26 mouse cellular contexts compared by ENCODE assay signal in genomic region chr10:82962018-82962417, GRCm38 (mm10). TPM values are rescaled to one million over a fixed set of nuclear protein-coding genes. Genes with fewer than 3 reads are reported as not detected.
DNase-seq lines count a peak whose midpoint lies in the region; ATAC-seq and TF ChIP-seq lines count a peak whose summit lies in the region.
"Had no signal": no experiment of that assay in that cellular context is flagged by ENCODE, and none has a peak within 500 bp of the region (broad histone marks: within the 10 kb centered on the region; RNA-seq: fewer than 3 reads in every experiment).

No protein-coding gene starts in this region.

- no peak for DNase-seq in testis, postnatal 10 days (ENCODE audit: low spot score)
- peak in 2 of 3 experiments; percentile 39 to 45 for DNase-seq in liver, embryonic 14.5 days (ENCODE audit: low read depth in 3 of 3, low spot score in 3 of 3)
- no peak for DNase-seq in thymus, postnatal 36 days
- DNase-seq in left cerebral cortex, postnatal 25 days (ENCODE audit: low spot score in 2 of 2): no peak
- DNase-seq in layer of hippocampus, postnatal 36 days: no peak
- no peak for DNase-seq in layer of hippocampus, adult 2 months (ENCODE audit: low spot score in 2 of 2)
- DNase-seq: cerebellum, adult 18-20 months; cerebellum, postnatal 14 days; gastrocnemius, postnatal 10 days; heart, postnatal 4 days; kidney, adult 18-20 months; kidney, postnatal 4 days; layer of hippocampus, adult 9-11 months; right cerebral cortex, adult 18-20 months had no signal

- H3K9me3 ChIP-seq in liver, embryonic 14.5 days (ENCODE audit: control insufficient read depth, low read length): no peaks in the 10 kb centered on the region
- H3K9me3 ChIP-seq: embryonic facial prominence, embryonic 13.5 days; heart, embryonic 10.5 days; limb, embryonic 10.5 days; midbrain, embryonic 15.5 days had no signal

- H3K36me3 ChIP-seq in testis, adult 2 months (ENCODE audit: control insufficient read depth, insufficient read depth, low read length): no peaks in the 10 kb centered on the region
- H3K36me3 ChIP-seq in liver, embryonic 14.5 days (replicated peaks; ENCODE audit: control insufficient read depth, insufficient read depth, low read depth): no peaks in the 10 kb centered on the region
- H3K36me3 ChIP-seq: embryonic facial prominence, embryonic 13.5 days; heart, embryonic 10.5 days; limb, embryonic 10.5 days; midbrain, embryonic 15.5 days had no signal

- peak; percentile 79 for TF ChIP-seq EP300 in liver, embryonic 14.5 days (IDR thresholded peaks at IDR 0.05; ENCODE audit: low read depth)

- H3K4me3 ChIP-seq in testis, adult 2 months (ENCODE audit: control insufficient read depth, low read depth, low read length): peak overlapping the region; percentile 63
- H3K4me3 ChIP-seq in liver, embryonic 14.5 days (ENCODE audit: insufficient read depth in 1 of 2, low read depth in 2 of 2, low read length in 2 of 2): no peak overlapping the region
- H3K4me3 ChIP-seq in layer of hippocampus, adult 2 months: no peak overlapping the region
- H3K4me3 ChIP-seq: embryonic facial prominence, embryonic 13.5 days; heart, embryonic 10.5 days; limb, embryonic 10.5 days; midbrain, embryonic 15.5 days; myocyte had no signal

- ATAC-seq in erythroblast, adult 5-6 weeks (replicated peaks; ENCODE audit: low FRiP score, poor library complexity, severe bottlenecking): 0 out of 2 replicates have a peak, but pooled peaks have one; percentile 19
- peak; percentile 81 for ATAC-seq in liver, embryonic 14.5 days (ENCODE audit: insufficient read depth)
- ATAC-seq: forebrain, embryonic 16.5 days; inflammation-experienced regulatory T-cells, adult 6 months had no signal

- no peak overlapping the region for H3K27ac ChIP-seq in testis, adult 2 months (ENCODE audit: control insufficient read depth, insufficient read depth, low read depth, low read length)
- peak overlapping the region; percentile 47 for H3K27ac ChIP-seq in liver, embryonic 14.5 days
- H3K27ac ChIP-seq in layer of hippocampus, adult 2 months: no peak overlapping the region
- H3K27ac ChIP-seq: embryonic facial prominence, embryonic 13.5 days; heart, embryonic 10.5 days; hindbrain, embryonic 14.5 days; limb, embryonic 10.5 days; midbrain, embryonic 15.5 days; stomach, postnatal 0 days had no signal

- TF ChIP-seq POLR2A in testis, adult 2 months (IDR thresholded peaks at IDR 0.05; ENCODE audit: control insufficient read depth, low read depth, low read length): no peak

- WGBS in liver, embryonic 14.5 days (ENCODE audit: insufficient replicate concordance): 27% methylated on average over 4 of the region's 4 CpGs

- H3K27me3 ChIP-seq in testis, adult 2 months (ENCODE audit: control insufficient read depth, insufficient read depth, low read length): no peaks in the 10 kb centered on the region
- no peaks in the 10 kb centered on the region for H3K27me3 ChIP-seq in liver, embryonic 14.5 days (ENCODE audit: control insufficient read depth, insufficient read depth, low read length)
- H3K27me3 ChIP-seq: CH12.LX; embryonic facial prominence, embryonic 13.5 days; midbrain, embryonic 15.5 days had no signal

- no peaks in the 10 kb centered on the region for H3K4me1 ChIP-seq in testis, adult 2 months (ENCODE audit: control insufficient read depth, insufficient read depth, low read length)
- peaks cover 10 to 19% of the 10 kb centered on the region in 2 experiments for H3K4me1 ChIP-seq in liver, embryonic 14.5 days (replicated peaks; ENCODE audit: control insufficient read depth in 2 of 2, insufficient read depth in 2 of 2, low read length in 1 of 2)
- H3K4me1 ChIP-seq: embryonic facial prominence, embryonic 13.5 days; limb, embryonic 10.5 days; midbrain, embryonic 15.5 days had no signal

- intact Hi-C loops in left cerebral cortex, postnatal 25 days (cut with DNase I): no loop called here

- peak overlapping the region; percentile 28; the same call in 1 of the 2 replicates for H3K4me2 ChIP-seq in liver, embryonic 14.5 days (ENCODE audit: low read depth)
- H3K4me2 ChIP-seq: embryonic facial prominence, embryonic 13.5 days; hindbrain, embryonic 14.5 days; midbrain, embryonic 15.5 days had no signal

- peak overlapping the region; percentile 13; the same call in 1 of the 2 replicates for H3K9ac ChIP-seq in liver, embryonic 14.5 days (replicated peaks)
- H3K9ac ChIP-seq: embryonic facial prominence, embryonic 13.5 days; hindbrain, embryonic 14.5 days; midbrain, embryonic 15.5 days had no signal

- TF ChIP-seq CTCF in testis, adult 2 months (IDR thresholded peaks at IDR 0.05; ENCODE audit: control insufficient read depth, insufficient read depth, insufficient replicate concordance, low read depth, low read length): no peak
- TF ChIP-seq CTCF in liver, embryonic 14.5 days (IDR thresholded peaks at IDR 0.05; ENCODE audit: low read depth): no peak
- TF ChIP-seq CTCF in layer of hippocampus, adult 2 months (conservative IDR thresholded peaks at IDR 0.05): no peak

RNA-seq across cellular contexts. Expression of gene Chst11, which starts 23.3 kb away (rescaled TPM):
- polyA plus RNA-seq in testis, adult 2 months (2012; rRNA removed): 0.67 and 1.1 TPM in 2 replicates
- total RNA-seq in erythroblast, adult 5-6 weeks (2015; ENCODE audit: low replicate concordance): 1.7 and 7.3 TPM in 2 replicates
- total RNA-seq in erythroblast, adult 5-6 weeks (2017; ENCODE audit: low replicate concordance): 7.0 and 9.5 TPM in 2 replicates
- polyA plus RNA-seq in liver, embryonic 14.5 days (2012; rRNA removed): 5.2 TPM in 2 replicates
- polyA plus RNA-seq in liver, embryonic 14.5 days (2014; fragmentation: Nextera tagmentation; extraction: Ambion mirVana): 1.8 and 2.0 TPM in 2 replicates
- 10 to 100 TPM; 33.9 to 36.5 TPM for total RNA-seq in left cerebral cortex, postnatal 25 days (2021)
- total RNA-seq in layer of hippocampus, postnatal 36 days (2021): 10 to 100 TPM; 53.7 to 54.5 TPM
- 10 to 100 TPM; 50.9 to 52.7 TPM for total RNA-seq in layer of hippocampus, adult 2 months (2021)

Comparison
In these comparisons a context has a peak if more than half of its experiments do, and no peak if none do; other contexts are left out.
1. DNase-seq: peak in liver, embryonic 14.5 days (2 of 3); none in testis, postnatal 10 days (single experiment), thymus, postnatal 36 days (0 of 2), left cerebral cortex, postnatal 25 days (0 of 2), layer of hippocampus, postnatal 36 days (0 of 2) and layer of hippocampus, adult 2 months (0 of 2).